Mouse (Mus musculus) liver, adult 2 months (tissue): ENCODE data around the gene Asf1b.

ENCODE experiments used
- CTCF ChIP-seq: fragments of 200-500 bp; IDR thresholded peaks from 2 replicates; pipeline ENCODE4 v1.5.1; 2011; ENCODE audit warnings: low read depth, low read length, control low read depth
- POLR2A ChIP-seq: fragments of 200-500 bp; IDR thresholded peaks from 2 replicates; pipeline ENCODE4 v1.6.1; 2011; ENCODE audit warnings: low read length, control low read depth; ENCODE audit not compliant: insufficient read depth; ENCODE audit errors: extremely low read depth

GRCm38 (mm10) chr8:83976779-83977350 lies 21.6 kb downstream of the Asf1b start:
- TF ChIP-seq POLR2A: no peak
- TF ChIP-seq CTCF: peak; percentile 50
